Mouse (Mus musculus) C2C12 (cell line): ENCODE measurements around the gene Atp6v0e.
A peak's percentile ranks its signal among the peaks of the same experiment; 100 is the strongest.

Source experiments
- CEBPB ChIP-seq: IDR thresholded peaks from one replicate; pipeline ENCODE4 v1.6.1; 2011; ENCODE audit warnings: low read depth, mild to moderate bottlenecking, control low read depth, moderate library complexity
- CTCF ChIP-seq: IDR thresholded peaks from one replicate; pipeline ENCODE4 v1.5.1; 2011; ENCODE audit not compliant: control insufficient read depth, insufficient read depth, insufficient read length
- FOSL1 ChIP-seq: IDR thresholded peaks from one replicate; pipeline ENCODE4 v1.8.0; 2011; ENCODE audit warnings: mild to moderate bottlenecking, low read length; ENCODE audit not compliant: poor library complexity, insufficient read depth, severe bottlenecking
- MAX ChIP-seq: IDR thresholded peaks from one replicate; pipeline ENCODE4 v1.6.1; 2011; ENCODE audit warnings: mild to moderate bottlenecking, control low read depth
- MYOD1 ChIP-seq: IDR thresholded peaks from one replicate; pipeline ENCODE4 v1.6.1; 2011; ENCODE audit warnings: low read depth; ENCODE audit not compliant: control insufficient read depth, insufficient read length
- MYOG ChIP-seq: IDR thresholded peaks from one replicate; pipeline ENCODE4 v1.6.1; 2011; ENCODE audit not compliant: control insufficient read depth, insufficient read length; ENCODE audit errors: extremely low read depth
- USF1 ChIP-seq: IDR thresholded peaks from one replicate; pipeline ENCODE4 v1.6.1; 2011; ENCODE audit warnings: low read depth, mild to moderate bottlenecking, control low read depth, moderate library complexity

GRCm38 (mm10) chr17:26676252-26676615, 13.2 kb downstream of the Atp6v0e start:
- TF ChIP-seq CTCF (no peak), MAX (no peak), MYOG (no peak), MYOD1 (no peak), USF1 (peak; percentile 97), CEBPB (no peak), FOSL1 (no peak)
